In genomic region chr3:58211016-58211415, GRCm38 (mm10) we compare ENCODE assay signal across 14 mouse cellular contexts.
DNase-seq lines count a peak whose midpoint lies in the region; TF ChIP-seq lines count a peak whose summit lies in the region.
"Had no signal": no experiment of that assay in that cellular context is flagged by ENCODE, and none has a peak within 500 bp of the region (broad histone marks: within the 10 kb centered on the region; RNA-seq: fewer than 3 reads in every experiment).

No protein-coding gene starts in this region.

- DNase-seq in ovary, adult 18-20 months (ENCODE audit: low spot score): peak; percentile 43
- no peak for DNase-seq in ovary, postnatal 10 days (ENCODE audit: low spot score)
- DNase-seq in ES-CJ7 (ENCODE audit: low read depth, low spot score): peak; percentile 16
- DNase-seq in adrenal gland, adult (ENCODE audit: inconsistent age in 2 of 2, low spot score in 1 of 2): peak; percentile 63 to 80
- peak; percentile 15 for DNase-seq in brain, embryonic 14.5 days (ENCODE audit: low read depth)
- DNase-seq in thymus, postnatal 25 days: no peak
- DNase-seq in gastrocnemius, postnatal 25 days: no peak
- no peak for DNase-seq in natural killer cell, adult 2 months (ENCODE audit: low spot score in 2 of 2)
- DNase-seq: cerebellum, adult 8-10 months; gastrocnemius, postnatal 14 days; kidney, postnatal 4 days; lung, embryonic 14.5 days; right cerebral cortex, postnatal 14 days; thymus, adult 18-20 months had no signal

- no peak for TF ChIP-seq POLR2A in brain, embryonic 14.5 days (IDR thresholded peaks at IDR 0.05; ENCODE audit: borderline replicate concordance, extremely low read depth, insufficient read depth, insufficient read length, poor library complexity, severe bottlenecking)

- TF ChIP-seq CTCF in brain, embryonic 14.5 days (IDR thresholded peaks at IDR 0.05; ENCODE audit: borderline replicate concordance, extremely low read depth, insufficient read depth, insufficient read length): no peak

Comparison
In these comparisons a context has a peak if more than half of its experiments do, and no peak if none do; other contexts are left out.
1. DNase-seq: peak in ovary, adult 18-20 months (single experiment), ES-CJ7 (single experiment), adrenal gland, adult (2 of 2) and brain, embryonic 14.5 days (single experiment); none in ovary, postnatal 10 days (single experiment), thymus, postnatal 25 days (single experiment), gastrocnemius, postnatal 25 days (single experiment) and natural killer cell, adult 2 months (0 of 2).